Mouse (Mus musculus): ENCODE data around the gene Susd5. TPM values are rescaled to one million over a fixed set of nuclear protein-coding genes. Genes with fewer than 3 reads are reported as not detected.
"Not testable (repeated sequence)": the region's sequence is repeated elsewhere in the genome, so short reads cannot be mapped to it uniquely, and the experiment has no call there.

Susd5 gene
- total RNA-seq, 2 experiments from 2014 or later = 8.1 to 10.3 TPM

- no peak for DNase-seq (ENCODE audit: low spot score in 2 of 2)
Observed at GRCm38 (mm10) chr9:114068494-114069053, 11.6 kb downstream of the Susd5 start.

- no peak for DNase-seq (ENCODE audit: low spot score in 2 of 2)
Observed at GRCm38 (mm10) chr9:114069372-114069771, 12.4 kb downstream of the Susd5 start.

- peak; percentile 25 to 47 for DNase-seq (ENCODE audit: low spot score in 2 of 2)
Observed at GRCm38 (mm10) chr9:114073681-114074080, 16.7 kb downstream of the Susd5 start.

GRCm38 (mm10) chr9:114086422-114086821 is 29.5 kb downstream of the Susd5 start:
- no peak for DNase-seq (ENCODE audit: low spot score in 2 of 2)

- no peak for DNase-seq (ENCODE audit: low spot score in 2 of 2)
Observed at GRCm38 (mm10) chr9:114087106-114087815, 30.3 kb downstream of the Susd5 start.

GRCm38 (mm10) chr9:114088885-114089284 is 31.9 kb downstream of the Susd5 start:
- not testable (repeated sequence) for DNase-seq (ENCODE audit: low spot score in 2 of 2)

- DNase-seq (ENCODE audit: low spot score in 2 of 2) = not testable (repeated sequence)
Observed at GRCm38 (mm10) chr9:114092188-114092587, 35.2 kb downstream of the Susd5 start.

- DNase-seq (ENCODE audit: low spot score in 2 of 2) = no peak
Observed at GRCm38 (mm10) chr9:114094854-114095253, 37.9 kb downstream of the Susd5 start.

- DNase-seq (ENCODE audit: low spot score in 2 of 2) = no peak
Observed at GRCm38 (mm10) chr9:114098716-114099302, 41.9 kb downstream of the Susd5 start.

GRCm38 (mm10) chr9:114110268-114110667 is 53.3 kb downstream of the Susd5 start:
- DNase-seq (ENCODE audit: low spot score in 2 of 2) = no peak

- peak in 1 of 2 experiments; percentile 22 for DNase-seq (ENCODE audit: low spot score in 2 of 2)
Observed at GRCm38 (mm10) chr9:114111161-114111560, 54.2 kb downstream of the Susd5 start.

GRCm38 (mm10) chr9:114112226-114112625 is 55.3 kb downstream of the Susd5 start:
- DNase-seq (ENCODE audit: low spot score in 2 of 2) = no peak

GRCm38 (mm10) chr9:114113911-114114623 is 57.1 kb downstream of the Susd5 start:
- DNase-seq (ENCODE audit: low spot score in 2 of 2) = no peak

- peak; percentile 78 for DNase-seq (ENCODE audit: low spot score in 2 of 2)
Observed at GRCm38 (mm10) chr9:114116672-114117071, 59.7 kb downstream of the Susd5 start.

- DNase-seq (ENCODE audit: low spot score in 2 of 2) = not testable (repeated sequence)
Observed at GRCm38 (mm10) chr9:114122862-114123261, 65.9 kb downstream of the Susd5 start.

- DNase-seq (ENCODE audit: low spot score in 2 of 2) = not testable (repeated sequence)
Observed at GRCm38 (mm10) chr9:114129273-114129835, 72.4 kb downstream of the Susd5 start.

Other genes with a start within 250 kb of the Susd5 start
- gene Ubp1, start 126.2 kb upstream of the Susd5 start, total RNA-seq (2021) = 10 to 100 TPM; 65.0 to 65.2 TPM
- 10 to 100 TPM; 55.3 to 57.6 TPM for gene Fbxl2, start 10.9 kb upstream of the Susd5 start, total RNA-seq (2021)